Mouse (Mus musculus): Measurements from ENCODE around the gene Car5a.

- TF ChIP-seq CTCF (IDR thresholded peaks at IDR 0.05; ENCODE audit: low read depth, low read length) (no peak), POLR2A (IDR thresholded peaks at IDR 0.05; ENCODE audit: extremely low read depth, insufficient read depth, low read length) (no peak)
These were observed 10.4 kb upstream of the Car5a start for GRCm38 (mm10) chr8:121954981-121955555.

All from liver, adult 2 months (tissue).